Mouse (Mus musculus) lung, embryonic 16.5 days (tissue): ENCODE measurements around the gene Pxk. TPM values are rescaled to one million over a fixed set of nuclear protein-coding genes. Genes with fewer than 3 reads are reported as not detected.

Source experiments
- ATAC-seq: fragments of 200-750 bp; cut with Nextera tagmentation; 2 replicates; pipeline ENCODE4 v1.8.0; 2017; ENCODE audit warnings: low read depth, mild to moderate bottlenecking, moderate library complexity
- H3K27ac ChIP-seq: fragments of 300-500 bp; sonication (generic); 2 replicates; pipeline ENCODE4 v1.5.1; 2014; ENCODE audit warnings: mild to moderate bottlenecking, control low read depth, low read length
- H3K27me3 ChIP-seq: fragments of 300-500 bp; sonication (generic); 2 replicates; pipeline ENCODE4 v1.6.1; 2014; ENCODE audit warnings: low read depth, low read length, mixed read lengths; ENCODE audit not compliant: control insufficient read depth, insufficient read depth
- H3K36me3 ChIP-seq: fragments of 300-500 bp; sonication (generic); 2 replicates; pipeline ENCODE4 v1.6.1; 2014; ENCODE audit warnings: low read length; ENCODE audit not compliant: control insufficient read depth, insufficient read depth
- H3K4me1 ChIP-seq: fragments of 300-500 bp; sonication (generic); replicated peaks from 2 replicates; pipeline ENCODE4 v1.6.1; 2014; ENCODE audit warnings: low read length, mixed read lengths; ENCODE audit not compliant: control insufficient read depth, insufficient read depth
- H3K4me2 ChIP-seq: fragments of 300-500 bp; sonication (generic); 2 replicates; pipeline ENCODE4 v1.6.1; 2014; ENCODE audit warnings: low read depth, low read length, control low read depth
- H3K4me3 ChIP-seq: fragments of 300-500 bp; sonication (generic); 2 replicates; pipeline ENCODE4 v1.5.1; 2014; ENCODE audit warnings: mild to moderate bottlenecking, low read length, control low read depth
- H3K9ac ChIP-seq: fragments of 300-500 bp; sonication (generic); 2 replicates; pipeline ENCODE4 v1.6.1; 2014; ENCODE audit warnings: low read length, control low read depth
- H3K9me3 ChIP-seq: fragments of 300-500 bp; sonication (generic); 2 replicates; pipeline ENCODE4 v1.6.1; 2016; ENCODE audit warnings: low read length; ENCODE audit not compliant: control insufficient read depth
- WGBS: fragments of 180-500 bp; shearing (Covaris S2); extraction: QIAGEN DNeasy Blood & Tissue Kit; methylation state at CpG from one replicate; pipeline ENCODE4 v1.1.7; 2014; 5-methylcytosine and 5-hydroxymethylcytosine counted together
- polyA plus RNA-seq: library from polyadenylated mRNA; unstranded; fragments of >200 nt; fragmentation: Nextera tagmentation; extraction: Ambion mirVana; gene quantifications from 2 replicates; pipeline ENCODE4 v1.2.1, GENCODE M21; 2015

Gene Pxk
- polyA plus RNA-seq, 1 experiment from 2014 or later, result 41.5 TPM

- no peak overlapping the region for H3K4me3 ChIP-seq
- H3K4me2 ChIP-seq, result no peak overlapping the region
- H3K9me3 ChIP-seq, result no peaks in the 10 kb centered on the region
- H3K27me3 ChIP-seq, result no peaks in the 10 kb centered on the region
- no peak overlapping the region for H3K27ac ChIP-seq
- peaks cover 8% of the 10 kb centered on the region for H3K4me1 ChIP-seq
- no peak for ATAC-seq
- peaks cover 6% of the 10 kb centered on the region for H3K36me3 ChIP-seq
- H3K9ac ChIP-seq, result no peak overlapping the region
- 71% methylated on average over 5 of the region's 5 CpGs for WGBS
Measured at GRCm38 (mm10) chr14:8174634-8175033, 76.6 kb downstream of the Pxk start.

- H3K4me1 ChIP-seq, result peaks cover 8% of the 10 kb centered on the region
- no peak overlapping the region for H3K4me2 ChIP-seq
- no peak overlapping the region for H3K4me3 ChIP-seq
- H3K36me3 ChIP-seq, result no peaks in the 10 kb centered on the region
- H3K9ac ChIP-seq, result no peak overlapping the region
- ATAC-seq, result no peak
- H3K27ac ChIP-seq, result no peak overlapping the region
- no peaks in the 10 kb centered on the region for H3K27me3 ChIP-seq
- 44% methylated on average over 5 of the region's 5 CpGs for WGBS
- no peaks in the 10 kb centered on the region for H3K9me3 ChIP-seq
Measured at GRCm38 (mm10) chr14:8176251-8176650, 78.2 kb downstream of the Pxk start.

GRCm38 (mm10) chr14:8180371-8181035, 82.5 kb downstream of the Pxk start:
- no peak for ATAC-seq
- Histone ChIP-seq H3K27ac (no peak overlapping the region), H3K36me3 (no peaks in the 10 kb centered on the region), H3K9me3 (no peaks in the 10 kb centered on the region), H3K4me2 (no peak overlapping the region), H3K27me3 (no peaks in the 10 kb centered on the region), H3K4me1 (no peaks in the 10 kb centered on the region), H3K4me3 (no peak overlapping the region), H3K9ac (no peak overlapping the region)
- WGBS, result 67% methylated on average over 4 of the region's 4 CpGs

GRCm38 (mm10) chr14:8183330-8183729, 85.3 kb downstream of the Pxk start:
- no peaks in the 10 kb centered on the region for H3K9me3 ChIP-seq
- H3K4me2 ChIP-seq, result no peak overlapping the region
- no peak overlapping the region for H3K4me3 ChIP-seq
- no peak overlapping the region for H3K27ac ChIP-seq
- H3K36me3 ChIP-seq, result no peaks in the 10 kb centered on the region
- ATAC-seq, result no peak
- no peak overlapping the region for H3K9ac ChIP-seq
- no peaks in the 10 kb centered on the region for H3K27me3 ChIP-seq
- WGBS, result 54% methylated on average over 3 of the region's 3 CpGs
- no peaks in the 10 kb centered on the region for H3K4me1 ChIP-seq

GRCm38 (mm10) chr14:8186278-8187045, 88.5 kb downstream of the Pxk start:
- Histone ChIP-seq H3K27ac (no peak overlapping the region), H3K4me1 (no peaks in the 10 kb centered on the region), H3K9me3 (no peaks in the 10 kb centered on the region), H3K27me3 (no peaks in the 10 kb centered on the region), H3K4me2 (no peak overlapping the region), H3K9ac (no peak overlapping the region), H3K36me3 (no peaks in the 10 kb centered on the region), H3K4me3 (no peak overlapping the region)
- ATAC-seq, result peak; percentile 34; the same call in 1 of the 2 replicates
- 76% methylated on average over 6 of the region's 6 CpGs for WGBS

- Histone ChIP-seq H3K4me2 (no peak overlapping the region), H3K27me3 (no peaks in the 10 kb centered on the region), H3K9ac (no peak overlapping the region), H3K9me3 (no peaks in the 10 kb centered on the region), H3K36me3 (no peaks in the 10 kb centered on the region), H3K27ac (no peak overlapping the region), H3K4me3 (no peak overlapping the region), H3K4me1 (no peaks in the 10 kb centered on the region)
- 95% methylated on average over 3 of the region's 3 CpGs for WGBS
- no peak for ATAC-seq
Measured at GRCm38 (mm10) chr14:8190556-8190955, 92.5 kb downstream of the Pxk start.

- Histone ChIP-seq H3K27me3 (no peaks in the 10 kb centered on the region), H3K4me1 (no peaks in the 10 kb centered on the region), H3K4me3 (no peak overlapping the region), H3K9ac (no peak overlapping the region), H3K36me3 (no peaks in the 10 kb centered on the region), H3K27ac (no peak overlapping the region), H3K4me2 (no peak overlapping the region), H3K9me3 (no peaks in the 10 kb centered on the region)
- ATAC-seq, result no peak
- WGBS, result 50% methylated on average over 12 of the region's 12 CpGs
Measured at GRCm38 (mm10) chr14:8191331-8191965, 93.4 kb downstream of the Pxk start.

GRCm38 (mm10) chr14:8192727-8193126, 94.7 kb downstream of the Pxk start:
- H3K4me3 ChIP-seq, result no peak overlapping the region
- 87% methylated on average over 6 of the region's 6 CpGs for WGBS
- no peaks in the 10 kb centered on the region for H3K9me3 ChIP-seq
- no peak overlapping the region for H3K27ac ChIP-seq
- no peak for ATAC-seq
- H3K4me2 ChIP-seq, result no peak overlapping the region
- H3K4me1 ChIP-seq, result no peaks in the 10 kb centered on the region
- H3K36me3 ChIP-seq, result no peaks in the 10 kb centered on the region
- no peak overlapping the region for H3K9ac ChIP-seq
- H3K27me3 ChIP-seq, result no peaks in the 10 kb centered on the region

- Histone ChIP-seq H3K9ac (no peak overlapping the region), H3K36me3 (no peaks in the 10 kb centered on the region), H3K4me3 (no peak overlapping the region), H3K27ac (no peak overlapping the region), H3K27me3 (no peaks in the 10 kb centered on the region), H3K4me2 (no peak overlapping the region), H3K9me3 (no peaks in the 10 kb centered on the region), H3K4me1 (no peaks in the 10 kb centered on the region)
- ATAC-seq, result no peak
- 60% methylated on average over 5 of the region's 5 CpGs for WGBS
Measured at GRCm38 (mm10) chr14:8200769-8201168, 102.8 kb downstream of the Pxk start.
